Mouse (Mus musculus) brain, embryonic 14.5 days (tissue): ENCODE data around the gene 1600014C23Rik.
A peak's percentile ranks its signal among the peaks of the same experiment; 100 is the strongest.

Experiments used
- CTCF ChIP-seq: fragments of 200-500 bp; IDR thresholded peaks from 2 replicates; pipeline ENCODE4 v1.5.1; 2012; ENCODE audit warnings: inconsistent platforms, mild to moderate bottlenecking, moderate library complexity, borderline replicate concordance; ENCODE audit not compliant: insufficient read depth, insufficient read length; ENCODE audit errors: extremely low read depth
- POLR2A ChIP-seq: fragments of 200-500 bp; IDR thresholded peaks from 2 replicates; pipeline ENCODE4 v1.6.1; 2012; ENCODE audit warnings: mild to moderate bottlenecking, inconsistent platforms, borderline replicate concordance; ENCODE audit not compliant: poor library complexity, insufficient read depth, insufficient read length, severe bottlenecking; ENCODE audit errors: extremely low read depth

DNA sequence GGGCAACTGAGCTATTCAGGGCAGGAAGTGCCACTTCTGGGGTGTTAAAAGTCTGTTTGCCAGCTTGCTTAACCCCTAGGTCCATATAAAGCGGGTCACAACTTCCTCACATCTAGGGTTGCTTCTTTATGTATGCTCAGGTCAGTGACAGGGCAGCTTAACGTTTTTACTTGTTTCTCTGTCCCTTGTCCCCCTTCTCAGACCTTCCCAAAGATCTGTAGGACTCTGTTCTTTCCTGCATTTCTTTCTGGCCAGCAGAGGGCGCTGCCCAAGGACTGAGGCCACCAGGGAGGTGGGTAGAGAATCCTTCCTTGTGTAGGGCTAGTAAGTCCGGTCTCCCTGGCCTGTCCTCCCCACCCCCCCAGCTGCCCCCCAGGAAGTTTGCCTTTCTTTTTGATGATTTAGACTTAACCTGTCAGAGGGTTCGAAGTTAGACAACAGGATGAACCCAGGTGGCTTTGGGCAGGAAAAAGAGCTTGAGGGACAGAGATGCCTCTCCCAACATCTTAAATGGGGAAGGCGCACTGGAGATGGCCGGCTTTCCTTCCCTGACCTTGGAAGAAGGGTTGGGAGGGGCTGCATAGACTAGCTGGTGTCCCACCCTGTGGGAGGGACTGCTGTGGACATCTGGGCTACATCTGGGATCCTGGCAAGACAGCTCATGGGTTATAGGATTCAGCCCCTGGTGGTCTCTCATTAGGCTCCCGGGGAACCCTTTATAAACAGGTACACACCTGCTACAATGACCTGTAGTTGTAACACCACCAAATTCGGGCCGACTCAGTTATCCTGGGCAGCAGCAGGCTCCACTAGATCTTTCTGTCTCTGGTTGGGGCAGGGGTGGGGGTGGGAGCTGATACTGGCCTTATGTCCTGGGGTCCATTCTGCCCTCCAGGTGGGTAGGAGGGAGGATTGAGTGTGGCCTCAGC lies 2.0 kb upstream of the 1600014C23Rik start:
- TF ChIP-seq POLR2A (no peak), CTCF (peak; percentile 93)
